Mouse (Mus musculus) lung, embryonic 14.5 days (tissue): ENCODE results near the gene Nod1. TPM values are rescaled to one million over a fixed set of nuclear protein-coding genes. Genes with fewer than 3 reads are reported as not detected.

Experiments
- ATAC-seq: fragments of 200-750 bp; cut with Nextera tagmentation; 2 replicates; pipeline ENCODE4 v1.8.0; 2017; ENCODE audit warnings: mild to moderate bottlenecking, moderate TSS enrichment, moderate library complexity; ENCODE audit not compliant: insufficient read depth
- DNase-seq: peaks from one replicate; pipeline ENCODE4 v3.0.0-alpha.2; 2015
- H3K27ac ChIP-seq: fragments of 300-500 bp; sonication (generic); 2 replicates; pipeline ENCODE4 v1.5.1; 2014; ENCODE audit warnings: low read depth, mild to moderate bottlenecking, moderate library complexity
- H3K27me3 ChIP-seq: fragments of 300-500 bp; sonication (generic); 2 replicates; pipeline ENCODE4 v1.6.1; 2014; ENCODE audit warnings: low read length, control low read depth; ENCODE audit not compliant: insufficient read depth
- H3K36me3 ChIP-seq: fragments of 300-500 bp; sonication (generic); 2 replicates; pipeline ENCODE4 v1.6.1; 2014; ENCODE audit warnings: control low read depth; ENCODE audit not compliant: insufficient read depth
- H3K4me1 ChIP-seq: fragments of 300-500 bp; sonication (generic); 2 replicates; pipeline ENCODE4 v1.6.1; 2014; ENCODE audit warnings: antibody characterized with exemption, control low read depth; ENCODE audit not compliant: insufficient read depth
- H3K4me2 ChIP-seq: fragments of 300-500 bp; sonication (generic); 2 replicates; pipeline ENCODE4 v1.6.1; 2014; ENCODE audit warnings: mild to moderate bottlenecking
- H3K4me3 ChIP-seq: fragments of 300-500 bp; sonication (generic); 2 replicates; pipeline ENCODE4 v1.5.1; 2014; ENCODE audit warnings: low read depth, low read length
- H3K9ac ChIP-seq: fragments of 300-500 bp; sonication (generic); 2 replicates; pipeline ENCODE4 v1.6.1; 2014
- H3K9me3 ChIP-seq: fragments of 300-500 bp; sonication (generic); 2 replicates; pipeline ENCODE4 v1.6.1; 2016; ENCODE audit warnings: low read depth, low read length, control low read depth
- CTCF ChIP-seq: IDR thresholded peaks from 2 replicates; pipeline ENCODE4 v1.5.1; 2016; ENCODE audit warnings: antibody characterized with exemption, low read depth
- WGBS: fragments of 180-500 bp; shearing (Covaris S2); extraction: QIAGEN DNeasy Blood & Tissue Kit; methylation state at CpG from one replicate; pipeline ENCODE4 v1.1.7; 2014; 5-methylcytosine and 5-hydroxymethylcytosine counted together
- polyA plus RNA-seq: library from polyadenylated mRNA; unstranded; fragments of >200 nt; fragmentation: Nextera tagmentation; extraction: Ambion mirVana; gene quantifications from 2 replicates; pipeline ENCODE4 v1.2.1, GENCODE M21; 2014

The Nod1 gene
- polyA plus RNA-seq, 1 experiment from 2014 or later = 4.6 TPM

GRCm38 (mm10) chr6:54967591-54967990, 4.8 kb downstream of the Nod1 start:
- no peak for ATAC-seq
- 24% methylated on average over 10 of the region's 10 CpGs for WGBS
- Histone ChIP-seq H3K9ac (no peak overlapping the region), H3K27me3 (no peaks in the 10 kb centered on the region; the same call in 1 of the 2 replicates), H3K4me3 (no peak overlapping the region), H3K9me3 (no peaks in the 10 kb centered on the region), H3K4me2 (no peak overlapping the region), H3K36me3 (no peaks in the 10 kb centered on the region), H3K27ac (no peak overlapping the region), H3K4me1 (0 out of 2 replicates have a peak, but pooled peaks cover 4% of the 10 kb centered on the region)
- DNase-seq = no peak
- TF ChIP-seq CTCF = no peak

GRCm38 (mm10) chr6:54965234-54965633, 7.2 kb downstream of the Nod1 start:
- Histone ChIP-seq H3K36me3 (no peaks in the 10 kb centered on the region), H3K4me3 (no peak overlapping the region), H3K4me1 (no peaks in the 10 kb centered on the region), H3K9me3 (no peaks in the 10 kb centered on the region), H3K9ac (no peak overlapping the region), H3K27ac (no peak overlapping the region), H3K27me3 (no peaks in the 10 kb centered on the region; the same call in 1 of the 2 replicates), H3K4me2 (no peak overlapping the region)
- WGBS = 32% methylated on average over 5 of the region's 5 CpGs
- ATAC-seq (no peak), DNase-seq (no peak)
- no peak for TF ChIP-seq CTCF

- 41% methylated on average over 1 of the region's 1 CpGs for WGBS
- H3K27me3 ChIP-seq = no peaks in the 10 kb centered on the region; the same call in 1 of the 2 replicates
- no peak overlapping the region for H3K9ac ChIP-seq
- H3K4me1 ChIP-seq = no peaks in the 10 kb centered on the region
- no peaks in the 10 kb centered on the region for H3K9me3 ChIP-seq
- H3K27ac ChIP-seq = no peak overlapping the region
- DNase-seq = no peak
- no peak for TF ChIP-seq CTCF
- no peak for ATAC-seq
- no peak overlapping the region for H3K4me2 ChIP-seq
- H3K36me3 ChIP-seq = no peaks in the 10 kb centered on the region
- no peak overlapping the region for H3K4me3 ChIP-seq
These were observed 7.7 kb downstream of the Nod1 start for GRCm38 (mm10) chr6:54964755-54965154.

GRCm38 (mm10) chr6:54963599-54963998, 8.8 kb downstream of the Nod1 start:
- no peak overlapping the region for H3K27ac ChIP-seq
- H3K36me3 ChIP-seq = no peaks in the 10 kb centered on the region
- H3K4me3 ChIP-seq = no peak overlapping the region
- DNase-seq = no peak
- ATAC-seq = no peak
- no peaks in the 10 kb centered on the region; the same call in 1 of the 2 replicates for H3K27me3 ChIP-seq
- H3K9ac ChIP-seq = no peak overlapping the region
- no peak overlapping the region for H3K4me2 ChIP-seq
- TF ChIP-seq CTCF = no peak
- no peaks in the 10 kb centered on the region for H3K9me3 ChIP-seq
- 85% methylated on average over 2 of the region's 2 CpGs for WGBS
- no peaks in the 10 kb centered on the region for H3K4me1 ChIP-seq

- DNase-seq = no peak
- WGBS = 86% methylated on average over 8 of the region's 8 CpGs
- Histone ChIP-seq H3K9me3 (no peaks in the 10 kb centered on the region), H3K4me3 (no peak overlapping the region), H3K4me2 (no peak overlapping the region), H3K9ac (no peak overlapping the region), H3K27me3 (no peaks in the 10 kb centered on the region), H3K4me1 (no peaks in the 10 kb centered on the region), H3K36me3 (no peaks in the 10 kb centered on the region), H3K27ac (no peak overlapping the region)
- ATAC-seq = no peak
- TF ChIP-seq CTCF = no peak
These were observed 14.8 kb downstream of the Nod1 start for GRCm38 (mm10) chr6:54957655-54958054.

- ATAC-seq (no peak), DNase-seq (no peak)
- Histone ChIP-seq H3K4me2 (no peak overlapping the region), H3K9me3 (no peaks in the 10 kb centered on the region), H3K9ac (no peak overlapping the region), H3K27ac (no peak overlapping the region; the same call in 1 of the 2 replicates), H3K27me3 (no peaks in the 10 kb centered on the region), H3K4me3 (no peak overlapping the region), H3K36me3 (no peaks in the 10 kb centered on the region), H3K4me1 (no peaks in the 10 kb centered on the region)
- 50% methylated on average over 1 of the region's 1 CpGs for WGBS
- no peak for TF ChIP-seq CTCF
These were observed 16.0 kb downstream of the Nod1 start for GRCm38 (mm10) chr6:54956425-54956824.

GRCm38 (mm10) chr6:54955949-54956348, 16.5 kb downstream of the Nod1 start:
- DNase-seq (no peak), ATAC-seq (no peak)
- TF ChIP-seq CTCF = no peak
- H3K36me3 ChIP-seq = no peaks in the 10 kb centered on the region
- H3K9ac ChIP-seq = no peak overlapping the region
- H3K27ac ChIP-seq = no peak overlapping the region
- no peak overlapping the region for H3K4me2 ChIP-seq
- no peaks in the 10 kb centered on the region for H3K27me3 ChIP-seq
- H3K4me3 ChIP-seq = no peak overlapping the region
- no peaks in the 10 kb centered on the region for H3K4me1 ChIP-seq
- H3K9me3 ChIP-seq = no peaks in the 10 kb centered on the region
